Mouse (Mus musculus) intestine, postnatal 0 days (tissue): ENCODE measurements around the gene Ophn1. TPM values are rescaled to one million over a fixed set of nuclear protein-coding genes. Genes with fewer than 3 reads are reported as not detected.
A peak's percentile ranks its signal among the peaks of the same experiment; 100 is the strongest.

ENCODE experiments used
- ATAC-seq: fragments of 200-750 bp; cut with Nextera tagmentation; 2 replicates; pipeline ENCODE4 v1.8.0; 2017; ENCODE audit warnings: mild to moderate bottlenecking, moderate TSS enrichment, moderate library complexity
- H3K27ac ChIP-seq: fragments of 300-500 bp; sonication (generic); 2 replicates; pipeline ENCODE4 v1.5.1; 2014; ENCODE audit warnings: mild to moderate bottlenecking, low read depth, low read length, moderate library complexity
- H3K27me3 ChIP-seq: fragments of 300-500 bp; sonication (generic); replicated peaks from 2 replicates; pipeline ENCODE4 v1.6.1; 2014; ENCODE audit warnings: low read length, mixed read lengths; ENCODE audit not compliant: control insufficient read depth, insufficient read depth
- H3K36me3 ChIP-seq: fragments of 300-500 bp; sonication (generic); 2 replicates; pipeline ENCODE4 v1.6.1; 2014; ENCODE audit warnings: mild to moderate bottlenecking, moderate library complexity; ENCODE audit not compliant: control insufficient read depth, insufficient read depth
- H3K4me1 ChIP-seq: fragments of 300-500 bp; sonication (generic); replicated peaks from 2 replicates; pipeline ENCODE4 v1.6.1; 2014; ENCODE audit warnings: antibody characterized with exemption, low read length, mixed read lengths; ENCODE audit not compliant: control insufficient read depth, insufficient read depth
- H3K4me2 ChIP-seq: fragments of 300-500 bp; sonication (generic); replicated peaks from 2 replicates; pipeline ENCODE4 v1.6.1; 2014; ENCODE audit warnings: low read depth, mild to moderate bottlenecking, moderate library complexity
- H3K4me3 ChIP-seq: fragments of 300-500 bp; sonication (generic); 2 replicates; pipeline ENCODE4 v1.5.1; 2014; ENCODE audit warnings: low read depth, low read length
- H3K9ac ChIP-seq: fragments of 300-500 bp; sonication (generic); 2 replicates; pipeline ENCODE4 v1.6.1; 2014; ENCODE audit warnings: mild to moderate bottlenecking, low read depth, low read length
- H3K9me3 ChIP-seq: fragments of 300-500 bp; sonication (generic); 2 replicates; pipeline ENCODE4 v1.6.1; 2016; ENCODE audit warnings: mixed run types; ENCODE audit not compliant: control insufficient read depth
- CTCF ChIP-seq: sonication (generic); IDR thresholded peaks from 2 replicates; pipeline ENCODE4 v1.5.1; 2016; ENCODE audit warnings: low read depth, mild to moderate bottlenecking, control low read depth, antibody characterized with exemption, moderate library complexity
- WGBS: fragments of 180-500 bp; shearing (Covaris S2); extraction: QIAGEN DNeasy Blood & Tissue Kit; methylation state at CpG from one replicate; pipeline ENCODE4 v1.1.7; 2014; 5-methylcytosine and 5-hydroxymethylcytosine counted together
- polyA plus RNA-seq: library from polyadenylated mRNA; unstranded; fragments of >200 nt; fragmentation: Nextera tagmentation; extraction: Ambion mirVana; gene quantifications from 2 replicates; pipeline ENCODE4 v1.2.1, GENCODE M21; 2015

Ophn1 gene
- polyA plus RNA-seq, 1 experiment from 2014 or later = 4.8 TPM

GRCm38 (mm10) chrX:98908910-98909309, 18.1 kb upstream of the Ophn1 start:
- H3K36me3 ChIP-seq = no peaks in the 10 kb centered on the region
- 25% methylated on average over 1 of the region's 1 CpGs for WGBS
- no peak overlapping the region for H3K4me2 ChIP-seq
- no peak for ATAC-seq
- no peak overlapping the region for H3K9ac ChIP-seq
- H3K4me1 ChIP-seq = no peaks in the 10 kb centered on the region
- no peak overlapping the region for H3K27ac ChIP-seq
- no peaks in the 10 kb centered on the region for H3K9me3 ChIP-seq
- H3K27me3 ChIP-seq = no peaks in the 10 kb centered on the region
- no peak for TF ChIP-seq CTCF
- H3K4me3 ChIP-seq = no peak overlapping the region

DNA sequence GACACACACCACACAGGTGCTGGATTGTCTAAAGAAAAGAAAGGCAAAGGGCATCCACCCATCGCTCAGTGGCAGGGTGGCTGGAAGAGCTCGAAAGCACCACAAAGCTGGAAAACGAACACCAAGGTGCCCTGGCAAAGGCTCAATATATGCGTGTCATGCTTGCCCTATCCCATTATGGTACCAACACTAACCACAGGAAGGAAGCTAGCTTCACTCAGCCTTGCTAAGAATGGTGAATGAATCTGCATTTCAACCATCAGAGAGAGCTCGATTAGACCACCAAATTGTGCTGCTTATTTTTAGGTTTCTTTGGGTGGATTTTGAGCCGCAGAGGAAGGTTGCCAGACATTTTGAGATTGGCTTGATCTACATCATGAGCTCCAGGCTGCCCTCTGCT, 13.4 kb upstream of the Ophn1 start:
- Histone ChIP-seq H3K36me3 (no peaks in the 10 kb centered on the region), H3K4me3 (no peak overlapping the region), H3K9me3 (no peaks in the 10 kb centered on the region), H3K4me1 (no peaks in the 10 kb centered on the region), H3K27me3 (no peaks in the 10 kb centered on the region), H3K9ac (no peak overlapping the region), H3K27ac (no peak overlapping the region), H3K4me2 (no peak overlapping the region)
- TF ChIP-seq CTCF = no peak
- 86% methylated on average over 6 of the region's 6 CpGs for WGBS
- ATAC-seq = no peak

DNA sequence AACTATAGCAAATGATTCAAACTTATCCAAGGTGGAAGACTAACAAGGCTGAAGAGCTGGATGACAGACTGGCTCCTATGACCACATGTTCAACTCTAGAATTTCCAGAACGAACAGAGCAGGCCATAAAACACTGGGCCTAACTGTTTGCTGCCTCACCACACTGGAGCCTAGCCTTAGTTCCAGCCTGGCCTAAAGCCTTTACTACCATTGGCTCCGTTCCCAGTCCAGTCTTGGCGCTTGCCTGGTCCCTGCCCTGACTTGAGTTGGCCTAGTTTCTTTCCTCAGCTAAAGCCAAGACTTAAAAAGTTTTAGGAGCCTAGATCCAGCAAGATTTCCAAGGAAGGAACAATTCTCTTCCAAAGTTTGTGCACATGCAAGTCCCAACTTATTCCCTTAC, 7.5 kb upstream of the Ophn1 start:
- Histone ChIP-seq H3K9me3 (no peaks in the 10 kb centered on the region), H3K9ac (no peak overlapping the region), H3K4me2 (no peak overlapping the region), H3K4me3 (no peak overlapping the region), H3K27me3 (no peaks in the 10 kb centered on the region), H3K27ac (no peak overlapping the region), H3K4me1 (no peaks in the 10 kb centered on the region), H3K36me3 (no peaks in the 10 kb centered on the region)
- whole genome bisulfite sequencing = 70% methylated on average over 3 of the region's 3 CpGs
- ATAC-seq = no peak
- TF ChIP-seq CTCF = no peak

DNA sequence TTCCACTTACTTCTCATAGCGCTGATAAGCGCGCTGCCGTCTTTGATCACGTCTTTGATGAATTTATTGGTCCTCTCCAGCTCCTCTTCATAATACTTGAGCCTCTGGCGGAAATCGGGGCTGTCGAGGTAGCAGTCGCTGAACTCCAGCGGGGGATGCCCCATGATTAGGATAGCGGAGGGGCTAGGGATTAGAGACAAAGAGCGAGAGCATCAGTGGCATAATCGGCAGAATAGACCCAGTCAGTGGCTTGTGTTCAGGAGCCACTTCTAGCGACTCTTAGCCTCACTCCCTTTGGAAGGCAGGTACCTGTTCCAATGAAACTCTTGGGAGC, 786 bp downstream of the Ophn1 start:
- Histone ChIP-seq H3K27ac (peak overlapping the region; percentile 54; the same call in 1 of the 2 replicates), H3K9me3 (no peaks in the 10 kb centered on the region), H3K36me3 (no peaks in the 10 kb centered on the region), H3K4me3 (peak overlapping the region; percentile 52), H3K4me2 (peak overlapping the region; percentile 66), H3K9ac (peak overlapping the region; percentile 53), H3K4me1 (no peaks in the 10 kb centered on the region), H3K27me3 (no peaks in the 10 kb centered on the region)
- TF ChIP-seq CTCF = no peak
- 17% methylated on average over 14 of the region's 14 CpGs for WGBS
- no peak; the same call in 1 of the 2 replicates for ATAC-seq

GRCm38 (mm10) chrX:98881983-98882382, 8.8 kb downstream of the Ophn1 start:
- Histone ChIP-seq H3K27ac (no peak overlapping the region), H3K9me3 (no peaks in the 10 kb centered on the region), H3K9ac (no peak overlapping the region), H3K36me3 (no peaks in the 10 kb centered on the region), H3K27me3 (0 out of 2 replicates have a peak, but pooled peaks cover 4% of the 10 kb centered on the region), H3K4me1 (no peaks in the 10 kb centered on the region), H3K4me2 (no peak overlapping the region), H3K4me3 (no peak overlapping the region)
- ATAC-seq = no peak
- no peak for TF ChIP-seq CTCF
- 87% methylated on average over 2 of the region's 2 CpGs for WGBS

DNA sequence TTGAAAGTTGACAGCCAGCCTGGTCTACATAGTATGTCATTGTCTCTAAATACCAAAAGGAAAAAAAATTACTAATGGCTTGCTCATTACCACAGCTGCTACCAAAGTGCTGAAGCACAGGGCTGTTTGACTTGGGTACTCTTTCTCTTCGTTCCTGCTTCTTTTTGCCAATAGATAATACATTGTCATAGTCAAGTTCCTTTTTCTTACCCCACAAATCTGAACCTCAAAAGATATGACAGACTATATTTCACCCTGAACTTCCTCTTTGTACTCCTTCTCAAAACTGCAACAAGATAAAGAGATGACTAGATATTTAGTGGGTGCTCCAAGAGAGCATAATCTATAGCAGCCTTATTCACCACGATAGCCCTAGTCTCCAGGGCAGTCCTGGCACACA, 9.7 kb downstream of the Ophn1 start:
- H3K9ac ChIP-seq = no peak overlapping the region
- no peak for ATAC-seq
- WGBS = 77% methylated on average over 2 of the region's 2 CpGs
- 0 out of 2 replicates have a peak, but pooled peaks cover 4% of the 10 kb centered on the region for H3K27me3 ChIP-seq
- H3K9me3 ChIP-seq = no peaks in the 10 kb centered on the region
- H3K4me2 ChIP-seq = no peak overlapping the region
- H3K4me1 ChIP-seq = no peaks in the 10 kb centered on the region
- H3K36me3 ChIP-seq = no peaks in the 10 kb centered on the region
- TF ChIP-seq CTCF = no peak
- H3K27ac ChIP-seq = no peak overlapping the region
- H3K4me3 ChIP-seq = no peak overlapping the region

- no peaks in the 10 kb centered on the region for H3K36me3 ChIP-seq
- no peak overlapping the region for H3K9ac ChIP-seq
- no peak overlapping the region for H3K4me2 ChIP-seq
- no peak overlapping the region for H3K27ac ChIP-seq
- H3K27me3 ChIP-seq = 0 out of 2 replicates have a peak, but pooled peaks cover 4% of the 10 kb centered on the region
- WGBS = 92% methylated on average over 6 of the region's 6 CpGs
- H3K4me3 ChIP-seq = no peak overlapping the region
- TF ChIP-seq CTCF = no peak
- ATAC-seq = no peak
- H3K4me1 ChIP-seq = no peaks in the 10 kb centered on the region
- no peaks in the 10 kb centered on the region for H3K9me3 ChIP-seq
These were observed 10.5 kb downstream of the Ophn1 start for GRCm38 (mm10) chrX:98880314-98880713.
